Mouse (Mus musculus) bone marrow macrophage, adult 2 months (primary cell): ENCODE data around the gene Pfkfb3.

Experiments used
- CTCF ChIP-seq: IDR thresholded peaks from 2 replicates; pipeline ENCODE4 v1.5.1; 2012; ENCODE audit warnings: low read depth, mild to moderate bottlenecking, low read length, moderate library complexity
- POLR2A ChIP-seq: IDR thresholded peaks from 2 replicates; pipeline ENCODE4 v1.6.1; 2012; ENCODE audit warnings: mild to moderate bottlenecking, low read depth, low read length, borderline replicate concordance

- TF ChIP-seq CTCF (no peak), POLR2A (no peak)
These were observed 18.4 kb downstream of the Pfkfb3 start for GRCm38 (mm10) chr2:11535412-11535928.
